Mouse (Mus musculus) embryonic fibroblast, embryonic 13.5 days (primary cell): ENCODE results near the gene Gm10563. TPM values are rescaled to one million over a fixed set of nuclear protein-coding genes. Genes with fewer than 3 reads are reported as not detected.
"Not testable (repeated sequence)": the region's sequence is repeated elsewhere in the genome, so short reads cannot be mapped to it uniquely, and the experiment has no call there.

Experiments
- H3K27ac ChIP-seq: 2 replicates; pipeline ENCODE4 v1.5.1; 2012; ENCODE audit warnings: low read length, control low read depth, inconsistent platforms; ENCODE audit not compliant: insufficient read depth
- H3K4me1 ChIP-seq: 2 replicates; pipeline ENCODE4 v1.6.1; 2011; ENCODE audit warnings: low read length; ENCODE audit not compliant: control insufficient read depth, insufficient read depth
- H3K4me3 ChIP-seq: 2 replicates; pipeline ENCODE4 v1.5.1; 2011; ENCODE audit warnings: mild to moderate bottlenecking, control low read depth, low read length; ENCODE audit not compliant: insufficient read depth
- CTCF ChIP-seq: IDR thresholded peaks from 2 replicates; pipeline ENCODE4 v1.5.1; 2011; ENCODE audit warnings: mild to moderate bottlenecking, control low read depth, low read length, moderate library complexity, borderline replicate concordance; ENCODE audit not compliant: insufficient read depth
- POLR2A ChIP-seq: IDR thresholded peaks from 2 replicates; pipeline ENCODE4 v1.6.1; 2011; ENCODE audit warnings: low read depth, mild to moderate bottlenecking, control low read depth, low read length, moderate library complexity
- polyA plus RNA-seq: library from polyadenylated mRNA; stranded (reverse); fragments of >200 nt; gene quantifications from 2 replicates; pipeline ENCODE4 v1.2.4, GENCODE M21; 2011; ENCODE audit warnings: low read depth; ENCODE audit not compliant: missing spikeins, insufficient read length

The Gm10563 gene
- polyA plus RNA-seq: not detected in 2 replicates

- not testable (repeated sequence) for H3K4me1 ChIP-seq, H3K27ac ChIP-seq, H3K4me3 ChIP-seq
Measured at GRCm38 (mm10) chr4:155645308-155645707, at the start of gene Gm10563. TSS of gene Gm10563 (minus strand) at chr4:155645408.

DNA sequence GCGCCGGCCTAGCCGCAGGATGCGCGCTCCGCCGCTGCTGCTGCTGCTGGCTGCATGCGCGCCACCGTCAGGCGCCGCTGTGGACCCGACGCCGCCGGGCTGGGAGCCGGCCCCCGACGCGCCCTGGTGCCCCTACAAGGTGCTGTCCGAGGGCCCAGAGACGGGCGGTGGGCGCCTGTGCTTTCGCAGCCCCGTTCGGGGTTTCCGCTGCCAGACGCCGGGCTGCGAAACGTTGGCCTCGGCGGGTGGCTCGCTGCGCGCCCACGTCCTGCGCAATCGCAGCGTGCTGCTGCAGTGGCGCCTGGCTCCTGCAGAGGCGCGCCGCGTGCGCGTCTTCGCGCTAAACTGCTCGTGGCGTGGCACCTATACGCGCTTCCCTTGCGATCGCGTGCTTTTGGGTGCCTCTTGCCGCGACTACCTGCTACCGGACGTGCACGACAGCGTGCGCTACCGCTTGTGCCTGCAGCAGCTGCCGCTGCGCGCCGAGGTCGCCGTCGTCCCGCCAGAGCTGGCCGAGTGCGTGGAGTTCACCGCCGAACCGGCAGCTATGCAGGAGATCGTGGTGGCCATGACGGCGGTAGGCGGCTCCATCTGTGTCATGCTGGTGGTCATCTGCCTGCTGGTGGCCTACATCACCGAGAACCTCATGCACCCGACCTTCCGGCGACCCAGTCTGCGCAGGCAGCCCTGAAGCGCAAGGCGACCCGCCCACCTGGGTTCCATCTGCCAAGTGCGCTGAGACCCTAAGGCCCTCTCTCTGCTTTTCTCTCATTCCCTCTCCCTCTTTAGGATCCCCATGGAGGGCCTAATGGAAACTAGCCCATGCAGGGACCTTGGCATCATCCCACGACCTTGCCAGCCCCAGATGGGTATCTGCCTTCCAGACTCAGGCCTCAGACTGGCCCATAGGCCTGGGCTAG is 49.5 kb upstream of the Gm10563 start:
- H3K27ac ChIP-seq: peak overlapping the region; percentile 1

DNA sequence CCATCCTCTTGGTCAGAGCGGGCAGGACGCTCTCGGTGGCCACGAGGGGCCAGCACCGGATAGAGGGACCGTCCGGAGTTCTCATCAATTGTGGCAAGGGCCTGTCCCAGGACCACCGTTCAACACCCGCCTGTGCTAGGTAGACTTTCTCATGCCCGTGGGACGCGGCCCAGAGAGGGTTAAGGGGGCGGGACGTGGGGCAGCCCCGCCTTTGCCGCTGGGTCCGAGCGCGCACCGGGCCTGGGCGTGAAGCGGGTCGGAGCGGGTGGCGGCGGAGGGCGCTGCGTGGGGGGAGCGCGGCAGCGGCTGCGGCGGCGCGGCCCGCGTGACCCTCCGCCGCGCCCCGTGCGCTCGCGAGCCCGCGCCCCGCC is 48.9 kb upstream of the Gm10563 start, which contains the start of gene Fndc10:
Fndc10 (plus strand) TSS at position 232 of the 371 bp plus-strand sequence.
- H3K4me3 ChIP-seq: peak within 1 kb of the TSS; percentile 37
- H3K27ac ChIP-seq: peak within 1 kb of the TSS; percentile 1
- TF ChIP-seq POLR2A (peak; percentile 47; the same call in 1 of the 2 replicates), CTCF (no peak)
- peaks cover 17% of the 10 kb centered on the region for H3K4me1 ChIP-seq

More for the DNA sequence above, 49.5 kb upstream of the Gm10563 start:
- peak overlapping the region; percentile 37 for H3K4me3 ChIP-seq
- TF ChIP-seq POLR2A: peak; percentile 59
- peak; percentile 23; the same call in 1 of the 2 replicates for TF ChIP-seq CTCF
- peaks cover 17% of the 10 kb centered on the region for H3K4me1 ChIP-seq

DNA sequence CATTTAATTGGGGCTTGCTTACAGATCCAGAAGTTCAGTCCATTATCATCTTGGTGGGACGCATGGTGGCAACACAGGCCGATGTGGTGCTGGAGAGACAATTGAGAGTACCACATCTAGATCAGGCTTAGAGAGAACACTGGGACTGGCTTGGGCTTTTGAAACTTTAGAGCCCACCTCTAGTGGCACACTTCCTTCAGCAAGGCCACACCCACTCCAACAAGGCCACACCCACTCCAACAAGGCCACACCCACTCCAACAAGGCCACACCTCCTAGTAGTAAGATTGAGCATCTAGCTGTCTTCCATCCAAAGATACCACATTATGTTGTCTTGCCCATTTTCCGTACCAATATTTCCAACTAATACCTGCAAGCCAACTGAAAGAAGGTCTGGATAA is 47.2 kb upstream of the Gm10563 start:
- H3K4me1 ChIP-seq: peaks cover 12% of the 10 kb centered on the region
- H3K27ac ChIP-seq: no peak overlapping the region
- TF ChIP-seq CTCF (no peak), POLR2A (no peak)
- no peak overlapping the region for H3K4me3 ChIP-seq

GRCm38 (mm10) chr4:155690571-155691375 is 45.6 kb upstream of the Gm10563 start:
- Histone ChIP-seq H3K27ac (no peak overlapping the region), H3K4me3 (no peak overlapping the region), H3K4me1 (no peaks in the 10 kb centered on the region)
- TF ChIP-seq CTCF: no peak
- TF ChIP-seq POLR2A: no peak

DNA sequence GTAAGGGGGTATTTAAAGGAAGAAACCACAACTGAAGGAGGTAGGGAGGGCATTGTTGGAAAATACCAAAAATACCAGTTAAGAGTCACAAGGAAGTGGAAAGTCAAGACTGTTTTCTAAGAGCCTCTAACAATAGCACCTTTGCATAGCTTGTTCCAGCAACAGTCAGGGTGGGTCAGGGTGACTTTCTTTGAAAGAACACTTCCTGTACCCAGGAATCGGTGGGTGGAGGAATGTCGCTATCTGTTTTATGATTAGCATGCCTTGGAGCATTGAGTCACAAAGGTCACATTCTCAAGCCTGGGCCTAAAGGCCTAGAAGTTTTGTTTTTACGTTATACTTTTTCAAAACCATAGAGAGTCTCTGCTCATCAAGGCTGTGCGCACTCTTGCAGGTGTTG is 42.6 kb upstream of the Gm10563 start:
- not testable (repeated sequence) for H3K4me1 ChIP-seq, H3K27ac ChIP-seq, H3K4me3 ChIP-seq

DNA sequence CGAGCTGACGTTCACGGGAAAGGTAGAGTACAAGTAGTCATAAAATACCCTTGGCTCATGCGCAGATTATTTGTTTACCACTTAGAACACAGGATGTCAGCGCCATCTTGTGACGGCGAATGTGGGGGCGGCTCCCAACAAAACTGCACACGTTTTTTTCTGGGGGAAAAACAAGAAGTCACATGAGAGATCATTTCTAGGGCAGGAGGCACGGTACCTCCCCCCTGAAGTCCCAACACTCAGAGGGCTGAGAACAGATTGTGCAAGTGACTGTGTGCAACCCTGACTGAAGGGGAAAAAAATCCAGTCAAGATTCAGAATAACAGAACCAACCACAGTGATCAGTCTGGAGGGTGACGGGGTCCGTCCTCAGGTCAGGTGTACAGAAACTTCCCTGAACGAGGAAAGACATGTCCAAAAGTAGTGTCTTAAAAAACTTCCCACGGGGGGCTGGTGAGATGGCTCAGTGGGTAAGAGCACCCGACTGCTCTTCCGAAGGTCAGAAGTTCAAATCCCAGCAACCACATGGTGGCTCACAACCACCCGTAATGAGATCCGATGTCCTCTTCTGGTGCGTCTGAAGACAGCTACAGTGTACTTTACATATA is 38.6 kb upstream of the Gm10563 start:
- H3K4me3 ChIP-seq, H3K4me1 ChIP-seq, H3K27ac ChIP-seq: not testable (repeated sequence)

GRCm38 (mm10) chr4:155675991-155676390 is 30.8 kb upstream of the Gm10563 start:
- Histone ChIP-seq H3K27ac (no peak overlapping the region), H3K4me3 (no peak overlapping the region), H3K4me1 (no peaks in the 10 kb centered on the region)
- TF ChIP-seq POLR2A (no peak), CTCF (no peak)

GRCm38 (mm10) chr4:155672082-155672481 is 26.9 kb upstream of the Gm10563 start:
- peaks cover 4% of the 10 kb centered on the region; the same call in 1 of the 2 replicates for H3K4me1 ChIP-seq
- no peak overlapping the region for H3K27ac ChIP-seq
- no peak for TF ChIP-seq POLR2A
- no peak for TF ChIP-seq CTCF
- H3K4me3 ChIP-seq: no peak overlapping the region

DNA sequence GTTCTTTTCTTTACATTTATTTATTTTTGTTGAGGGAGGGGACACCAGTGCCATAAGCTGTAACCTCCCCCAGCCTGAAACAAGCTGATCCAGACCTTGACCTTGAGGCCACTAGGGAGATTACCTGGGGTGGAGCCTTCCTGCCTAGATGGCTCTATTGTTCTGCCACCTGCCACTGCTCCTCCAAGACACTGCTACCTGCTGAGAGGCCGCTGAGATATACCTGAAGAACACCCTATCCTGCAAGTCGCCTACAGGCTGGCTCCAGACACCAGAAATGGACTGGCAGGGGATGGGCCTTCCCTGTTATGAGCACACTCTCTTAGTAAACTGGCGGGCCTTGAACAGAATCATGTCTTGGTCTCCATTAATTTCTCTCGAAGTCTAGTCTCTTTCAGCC is 25.0 kb upstream of the Gm10563 start:
- H3K4me1 ChIP-seq, H3K27ac ChIP-seq, H3K4me3 ChIP-seq: not testable (repeated sequence)
